Mouse (Mus musculus) G1E-ER4 (cell line): Measurements from ENCODE around the gene Chst11. TPM values are rescaled to one million over a fixed set of nuclear protein-coding genes. Genes with fewer than 3 reads are reported as not detected.

Source experiments
- GATA1 ChIP-seq: IDR thresholded peaks from one replicate; pipeline ENCODE4 v1.8.0; 2012; ENCODE audit warnings: low read length, inconsistent platforms
- polyA plus RNA-seq: library from polyadenylated mRNA; stranded (reverse); fragments of >175 nt; gene quantifications from 2 replicates; pipeline ENCODE4 v1.2.3, GENCODE M21; 2012

Chst11 gene
- polyA plus RNA-seq, 1 experiment, result 15.5 TPM

GRCm38 (mm10) chr10:83106152-83106746 is 121.0 kb downstream of the Chst11 start:
- TF ChIP-seq GATA1, result no peak

- TF ChIP-seq GATA1, result no peak
Observed at GRCm38 (mm10) chr10:83107385-83107784, 122.1 kb downstream of the Chst11 start.

DNA sequence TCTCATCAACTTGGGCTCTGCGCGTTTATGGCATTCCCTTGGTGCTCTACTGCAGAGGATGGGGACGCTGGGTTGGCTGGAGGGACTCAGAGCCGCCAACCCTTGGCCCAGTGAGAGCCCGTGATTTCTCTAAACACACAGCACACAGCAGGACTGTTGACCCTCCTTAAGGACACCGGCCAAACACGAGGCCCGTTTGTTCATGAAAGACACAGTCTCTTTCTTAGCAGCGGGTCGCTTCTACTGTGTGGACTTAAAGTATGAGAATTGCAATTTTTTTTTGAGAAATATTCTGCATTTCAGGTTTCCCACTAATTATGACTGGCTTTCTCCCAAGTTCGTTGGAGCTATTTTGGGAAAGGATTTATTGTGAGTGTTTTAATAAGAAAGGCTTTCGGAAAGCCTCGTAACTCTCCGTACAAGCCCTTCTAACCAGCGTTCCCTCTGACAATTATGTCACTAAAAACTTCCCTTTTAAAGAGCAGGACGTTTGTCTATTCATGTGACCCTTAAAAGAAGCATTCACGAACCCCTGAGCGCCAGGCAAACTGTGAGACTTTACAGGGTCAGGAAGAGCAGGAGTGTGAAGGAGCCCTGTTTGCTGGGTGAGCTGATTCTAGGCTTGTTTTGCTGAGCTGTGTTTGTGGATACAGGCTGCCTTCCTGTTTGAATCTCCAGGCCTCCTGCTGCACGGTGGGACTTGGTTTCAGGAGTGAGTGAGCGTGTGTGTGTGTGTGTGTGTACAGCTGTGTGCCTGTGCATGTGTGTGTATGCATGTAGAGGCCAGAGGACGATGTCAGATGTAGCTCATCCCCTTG is 122.8 kb downstream of the Chst11 start:
- TF ChIP-seq GATA1, result no peak

GRCm38 (mm10) chr10:83108946-83109345 is 123.6 kb downstream of the Chst11 start:
- TF ChIP-seq GATA1, result no peak

- no peak for TF ChIP-seq GATA1
Observed at GRCm38 (mm10) chr10:83111046-83111445, 125.7 kb downstream of the Chst11 start.

- TF ChIP-seq GATA1, result no peak
Observed at GRCm38 (mm10) chr10:83112345-83112744, 127.0 kb downstream of the Chst11 start.

- no peak for TF ChIP-seq GATA1
Observed at GRCm38 (mm10) chr10:83114564-83114963, 129.3 kb downstream of the Chst11 start.

GRCm38 (mm10) chr10:83116889-83117288 is 131.6 kb downstream of the Chst11 start:
- TF ChIP-seq GATA1, result no peak

GRCm38 (mm10) chr10:83117851-83118250 is 132.6 kb downstream of the Chst11 start:
- TF ChIP-seq GATA1, result no peak

DNA sequence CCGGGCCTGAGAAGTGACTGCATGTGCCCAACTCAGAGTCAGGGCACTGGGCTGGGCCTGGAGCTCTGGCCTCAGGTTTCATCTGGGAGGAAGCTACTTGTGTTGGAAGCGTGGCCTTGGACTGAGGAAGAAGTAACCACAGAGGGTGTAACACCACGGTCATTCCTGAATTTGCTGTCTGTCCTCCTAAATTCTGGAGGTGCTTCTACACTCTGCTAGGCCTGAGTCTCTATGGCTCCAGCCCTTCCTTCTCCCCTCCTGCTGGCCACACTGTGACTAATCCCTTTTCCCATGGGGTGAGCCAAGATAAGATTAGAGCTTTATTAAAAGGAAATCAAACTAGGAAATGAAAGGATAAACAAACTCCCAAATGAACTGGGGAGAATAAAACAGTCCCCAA is 133.3 kb downstream of the Chst11 start:
- no peak for TF ChIP-seq GATA1

DNA sequence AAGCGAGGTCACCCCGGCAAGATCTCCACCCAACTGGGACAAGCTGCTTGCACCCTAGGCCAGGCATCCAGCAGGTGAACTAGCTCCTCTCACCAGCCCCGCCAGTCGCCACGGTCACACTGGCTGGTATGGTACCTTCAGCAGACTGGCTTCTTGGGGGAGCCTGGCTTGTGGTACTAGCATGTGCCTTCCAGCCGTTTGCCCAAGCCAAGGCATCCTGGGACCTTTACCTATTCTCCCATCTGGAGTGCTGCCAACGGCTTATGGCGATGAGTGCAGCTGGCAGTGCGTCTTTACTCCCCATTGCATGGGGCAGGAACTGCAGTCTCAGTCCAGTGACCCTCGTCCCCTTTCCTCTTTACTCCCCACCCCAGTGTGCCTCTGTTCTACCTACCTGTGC is 133.7 kb downstream of the Chst11 start:
- no peak for TF ChIP-seq GATA1

GRCm38 (mm10) chr10:83119909-83120308 is 134.6 kb downstream of the Chst11 start:
- TF ChIP-seq GATA1, result no peak

DNA sequence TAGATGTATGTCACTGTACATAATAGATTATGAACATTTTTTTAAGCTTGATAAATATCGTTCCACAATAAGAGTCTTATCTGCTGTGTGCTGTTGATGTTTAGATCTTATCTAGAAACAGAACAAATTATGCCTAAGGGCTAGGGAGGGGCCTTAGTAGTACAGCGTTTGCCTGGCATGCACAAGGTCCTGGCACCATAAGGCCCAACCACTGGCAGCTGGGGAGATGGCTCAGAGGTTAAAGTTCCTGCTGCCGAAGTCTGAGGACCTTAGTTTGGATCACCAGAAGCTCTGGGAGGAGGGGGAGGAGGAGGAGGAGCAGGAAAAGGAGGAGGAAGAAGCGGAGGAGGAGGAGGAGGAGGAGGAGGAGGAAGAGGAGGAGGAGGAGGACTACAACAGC is 135.6 kb downstream of the Chst11 start:
- TF ChIP-seq GATA1, result no peak

DNA sequence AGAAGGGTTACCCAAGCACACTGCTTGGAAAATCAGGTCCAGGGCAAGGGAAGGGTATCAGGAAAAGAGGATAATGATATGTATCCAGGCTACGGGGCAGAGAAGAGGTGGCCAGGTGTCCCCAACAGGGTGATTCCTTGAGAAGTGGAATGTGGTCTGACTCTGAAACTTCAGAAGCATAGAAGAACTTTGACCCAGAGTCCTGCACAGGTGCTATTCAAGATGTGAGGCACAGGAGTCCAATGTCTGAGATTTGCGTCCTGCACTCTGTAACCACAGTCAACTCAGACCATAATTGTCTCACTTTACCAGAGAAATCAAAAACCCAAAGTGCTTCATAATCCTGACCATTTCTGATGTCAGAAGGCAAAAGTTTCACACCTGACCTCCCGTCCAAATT is 139.3 kb downstream of the Chst11 start:
- TF ChIP-seq GATA1, result no peak

DNA sequence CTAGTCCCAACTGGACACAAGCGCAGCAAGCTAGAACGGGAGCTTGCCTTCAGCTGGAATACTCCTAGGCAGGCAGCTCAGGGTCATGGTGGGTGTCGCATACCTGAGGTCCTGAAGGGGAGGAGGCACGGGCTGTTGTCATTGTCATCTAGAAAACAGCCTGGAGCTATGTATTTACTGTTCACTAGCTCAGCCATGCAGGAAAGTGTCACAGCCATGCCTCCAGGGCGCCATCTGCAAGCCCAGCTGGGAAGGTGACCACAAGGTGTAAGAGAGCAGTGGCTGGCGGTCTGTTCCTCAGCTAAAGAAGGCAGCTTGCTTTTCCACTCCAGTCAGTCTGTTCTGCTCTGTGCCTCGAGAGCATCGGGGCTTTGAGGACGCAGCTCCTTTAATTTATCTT is 141.1 kb downstream of the Chst11 start:
- TF ChIP-seq GATA1, result no peak

GRCm38 (mm10) chr10:83128435-83128834 is 143.1 kb downstream of the Chst11 start:
- TF ChIP-seq GATA1, result no peak

DNA sequence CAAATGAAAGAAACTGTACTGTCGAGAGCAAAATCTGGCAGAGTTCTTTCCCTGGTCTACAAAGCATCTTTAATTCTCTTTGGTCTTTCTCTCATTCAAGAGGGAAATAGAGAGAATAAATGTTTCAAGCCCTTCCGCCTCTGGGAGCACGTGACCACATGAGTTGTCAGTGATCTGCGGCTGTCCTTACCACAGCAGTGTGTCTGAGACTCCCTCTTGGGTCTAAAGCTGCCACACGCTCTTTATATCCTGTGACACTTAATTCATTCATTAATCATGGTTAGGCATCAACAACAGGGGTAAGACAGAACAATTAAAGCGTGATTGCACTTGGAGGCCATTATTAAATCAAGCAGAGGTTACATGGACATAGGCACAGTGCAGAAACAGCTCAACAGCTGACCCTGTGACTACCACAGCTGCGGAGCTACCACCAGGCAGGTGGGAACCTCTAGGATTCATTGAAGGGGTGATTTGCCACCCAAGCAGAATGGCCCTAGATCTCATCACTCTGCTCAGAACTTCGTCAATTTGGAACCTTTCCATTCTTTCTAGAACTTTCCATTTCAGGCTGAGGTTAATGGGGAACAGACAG is 144.4 kb downstream of the Chst11 start:
- TF ChIP-seq GATA1, result no peak
